Mouse (Mus musculus): ENCODE results near the gene Kcnn4. TPM values are rescaled to one million over a fixed set of nuclear protein-coding genes. Genes with fewer than 3 reads are reported as not detected.

Gene Kcnn4
- polyA plus RNA-seq, 1 experiment from 2014 or later: 1.4 TPM

DNA sequence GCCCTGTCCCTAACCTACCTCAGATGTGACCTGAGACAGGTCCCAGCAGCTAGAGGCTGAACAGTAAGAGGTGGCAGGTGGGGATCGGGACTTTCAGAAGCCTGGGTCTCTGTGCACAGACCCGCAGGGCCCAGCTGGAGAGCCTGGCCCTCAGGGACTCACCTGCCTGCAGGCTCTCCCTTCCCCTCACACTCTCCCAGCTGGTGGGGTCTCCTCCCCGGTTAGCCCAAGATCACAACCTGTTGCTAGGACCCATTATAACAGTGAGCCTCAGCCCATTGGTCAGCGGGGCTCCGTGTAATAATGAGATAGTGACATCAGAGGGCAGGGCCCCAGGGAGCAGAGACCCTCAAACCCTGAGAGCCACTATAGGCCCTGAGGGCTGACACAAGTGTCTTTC, 65.2 kb downstream of the Kcnn4 start:
- Histone ChIP-seq H3K9me3 (no peaks in the 10 kb centered on the region), H3K4me1 (no peaks in the 10 kb centered on the region), H3K4me3 (no peak overlapping the region), H3K27ac (no peak overlapping the region), H3K27me3 (peaks cover 31% of the 10 kb centered on the region), H3K4me2 (replicated peaks) (no peak overlapping the region), H3K9ac (no peak overlapping the region), H3K36me3 (no peaks in the 10 kb centered on the region)
- WGBS: 65% methylated on average over 5 of the region's 5 CpGs
- ATAC-seq (ENCODE audit: low FRiP score, low read depth): no peak

Small RNA genes within 50 kb of the gene (microRNA-seq; reads per million reads assigned to microRNA genes)
- not detected for gene Gm27592

Other genes with a start within 250 kb of the Kcnn4 start
- 21.3 and 22.0 TPM in 2 replicates for gene Zfp235, start 236.1 kb upstream of the Kcnn4 start, polyA plus RNA-seq (2015; fragmentation: Nextera tagmentation; extraction: Ambion mirVana)
- gene Zfp114, start 195.2 kb upstream of the Kcnn4 start, polyA plus RNA-seq (2015; fragmentation: Nextera tagmentation; extraction: Ambion mirVana): 5.6 and 7.1 TPM in 2 replicates
- 10.5 and 11.3 TPM in 2 replicates for gene Zfp111, start 158.8 kb upstream of the Kcnn4 start, polyA plus RNA-seq (2015; fragmentation: Nextera tagmentation; extraction: Ambion mirVana)
- 6.1 and 6.9 TPM in 2 replicates for gene Zfp109, start 132.7 kb upstream of the Kcnn4 start, polyA plus RNA-seq (2015; fragmentation: Nextera tagmentation; extraction: Ambion mirVana)
- 5.4 and 5.5 TPM in 2 replicates for gene Zfp108, start 115.5 kb upstream of the Kcnn4 start, polyA plus RNA-seq (2015; fragmentation: Nextera tagmentation; extraction: Ambion mirVana)
- 8.9 and 9.8 TPM in 2 replicates for gene Zfp93, start 99.8 kb upstream of the Kcnn4 start, polyA plus RNA-seq (2015; fragmentation: Nextera tagmentation; extraction: Ambion mirVana)
- 54.1 and 63.5 TPM in 2 replicates for gene Zfp61, start 69.0 kb upstream of the Kcnn4 start, polyA plus RNA-seq (2015; fragmentation: Nextera tagmentation; extraction: Ambion mirVana)
- 15.0 and 16.0 TPM in 2 replicates for gene Zfp94, start 53.6 kb upstream of the Kcnn4 start, polyA plus RNA-seq (2015; fragmentation: Nextera tagmentation; extraction: Ambion mirVana)
- not detected in 2 replicates for gene Tescl, start 36.3 kb upstream of the Kcnn4 start, polyA plus RNA-seq (2015; fragmentation: Nextera tagmentation; extraction: Ambion mirVana)
- gene Lypd5, start 21.1 kb upstream of the Kcnn4 start, polyA plus RNA-seq (2015; fragmentation: Nextera tagmentation; extraction: Ambion mirVana): not detected in 2 replicates
- gene Smg9, start 29.4 kb downstream of the Kcnn4 start, polyA plus RNA-seq (2015; fragmentation: Nextera tagmentation; extraction: Ambion mirVana): 24.5 and 25.1 TPM in 2 replicates
- not detected in 2 replicates for gene Irgc1, start 82.0 kb downstream of the Kcnn4 start, polyA plus RNA-seq (2015; fragmentation: Nextera tagmentation; extraction: Ambion mirVana)
- gene Plaur, start 92.2 kb downstream of the Kcnn4 start, polyA plus RNA-seq (2015; fragmentation: Nextera tagmentation; extraction: Ambion mirVana): 3.3 and 3.5 TPM in 2 replicates
- 6.3 and 6.5 TPM in 2 replicates for gene Cadm4, start 111.8 kb downstream of the Kcnn4 start, polyA plus RNA-seq (2015; fragmentation: Nextera tagmentation; extraction: Ambion mirVana)
- gene Zfp428, start 136.7 kb downstream of the Kcnn4 start, polyA plus RNA-seq (2015; fragmentation: Nextera tagmentation; extraction: Ambion mirVana): 64.2 and 68.3 TPM in 2 replicates
- 0.42 and 0.66 TPM in 2 replicates for gene AC161166.1, start 142.2 kb downstream of the Kcnn4 start, polyA plus RNA-seq (2015; fragmentation: Nextera tagmentation; extraction: Ambion mirVana)
- 6.8 and 8.1 TPM in 2 replicates for gene Irgq, start 160.4 kb downstream of the Kcnn4 start, polyA plus RNA-seq (2015; fragmentation: Nextera tagmentation; extraction: Ambion mirVana)
- not detected in 2 replicates for gene Pinlyp, start 175.9 kb downstream of the Kcnn4 start, polyA plus RNA-seq (2015; fragmentation: Nextera tagmentation; extraction: Ambion mirVana)
- gene Xrcc1, start 176.0 kb downstream of the Kcnn4 start, polyA plus RNA-seq (2015; fragmentation: Nextera tagmentation; extraction: Ambion mirVana): 125 and 131 TPM in 2 replicates
- 28.2 TPM in 2 replicates for gene Ethe1, start 217.3 kb downstream of the Kcnn4 start, polyA plus RNA-seq (2015; fragmentation: Nextera tagmentation; extraction: Ambion mirVana)
- 5.9 and 6.2 TPM in 2 replicates for gene Zfp575, start 217.4 kb downstream of the Kcnn4 start, polyA plus RNA-seq (2015; fragmentation: Nextera tagmentation; extraction: Ambion mirVana)
- 0.24 and 0.34 TPM in 2 replicates for gene Phldb3, start 240.5 kb downstream of the Kcnn4 start, polyA plus RNA-seq (2015; fragmentation: Nextera tagmentation; extraction: Ambion mirVana)